Mouse (Mus musculus): ENCODE data around the gene Galnt6. TPM values are rescaled to one million over a fixed set of nuclear protein-coding genes. Genes with fewer than 3 reads are reported as not detected.
A peak's percentile ranks its signal among the peaks of the same experiment; 100 is the strongest.

The Galnt6 gene
- polyA plus RNA-seq, 1 experiment from 2014 or later = 1.6 TPM

- H3K36me3 ChIP-seq (replicated peaks; ENCODE audit: insufficient read depth, low read length) = no peaks in the 10 kb centered on the region
- no peak overlapping the region for H3K9ac ChIP-seq (replicated peaks)
- TF ChIP-seq EP300 (IDR thresholded peaks at IDR 0.05; ENCODE audit: low read depth) (no peak), CTCF (IDR thresholded peaks at IDR 0.05; ENCODE audit: low read depth) (no peak)
- no peak overlapping the region for H3K27ac ChIP-seq (ENCODE audit: low read depth)
- ATAC-seq = no peak
- H3K4me3 ChIP-seq (ENCODE audit: low read depth, low read length) = no peak overlapping the region
- H3K4me1 ChIP-seq (ENCODE audit: insufficient read depth) = peaks cover 8% of the 10 kb centered on the region; the same call in 1 of the 2 replicates
- no peaks in the 10 kb centered on the region for H3K9me3 ChIP-seq (ENCODE audit: low read length)
- no peak overlapping the region for H3K4me2 ChIP-seq (ENCODE audit: low read depth, low read length)
- DNase-seq = no peak
- peaks cover 5% of the 10 kb centered on the region; the same call in 1 of the 2 replicates for H3K27me3 ChIP-seq (ENCODE audit: insufficient read depth, low read length)
- 50% methylated on average over 8 of the region's 8 CpGs for WGBS (ENCODE audit: insufficient replicate concordance)
Measured at GRCm38 (mm10) chr15:100708433-100709078, 20.6 kb downstream of the Galnt6 start.

- H3K4me2 ChIP-seq (ENCODE audit: low read depth, low read length) = no peak overlapping the region
- H3K9ac ChIP-seq (replicated peaks) = no peak overlapping the region
- H3K4me3 ChIP-seq (ENCODE audit: low read depth, low read length) = no peak overlapping the region
- WGBS (ENCODE audit: insufficient replicate concordance) = 37% methylated on average over 8 of the region's 8 CpGs
- H3K36me3 ChIP-seq (replicated peaks; ENCODE audit: insufficient read depth, low read length) = no peaks in the 10 kb centered on the region
- TF ChIP-seq CTCF (IDR thresholded peaks at IDR 0.05; ENCODE audit: low read depth) = no peak
- TF ChIP-seq EP300 (IDR thresholded peaks at IDR 0.05; ENCODE audit: low read depth) = no peak
- DNase-seq (peak; percentile 59), ATAC-seq (peak; percentile 68)
- H3K9me3 ChIP-seq (ENCODE audit: low read length) = no peaks in the 10 kb centered on the region
- H3K4me1 ChIP-seq (ENCODE audit: insufficient read depth) = peaks cover 8% of the 10 kb centered on the region; the same call in 1 of the 2 replicates
- H3K27me3 ChIP-seq (ENCODE audit: insufficient read depth, low read length) = peaks cover 5% of the 10 kb centered on the region; the same call in 1 of the 2 replicates
- H3K27ac ChIP-seq (ENCODE audit: low read depth) = no peak overlapping the region
Measured at GRCm38 (mm10) chr15:100706226-100706625, 22.9 kb downstream of the Galnt6 start.

GRCm38 (mm10) chr15:100705376-100705775 lies 23.8 kb downstream of the Galnt6 start:
- ATAC-seq (no peak), DNase-seq (no peak)
- Histone ChIP-seq H3K27ac (ENCODE audit: low read depth) (no peak overlapping the region), H3K36me3 (replicated peaks; ENCODE audit: insufficient read depth, low read length) (no peaks in the 10 kb centered on the region), H3K4me1 (ENCODE audit: insufficient read depth) (peaks cover 11% of the 10 kb centered on the region; the same call in 1 of the 2 replicates), H3K4me2 (ENCODE audit: low read depth, low read length) (no peak overlapping the region), H3K4me3 (ENCODE audit: low read depth, low read length) (no peak overlapping the region), H3K27me3 (ENCODE audit: insufficient read depth, low read length) (peaks cover 5% of the 10 kb centered on the region; the same call in 1 of the 2 replicates), H3K9me3 (ENCODE audit: low read length) (no peaks in the 10 kb centered on the region), H3K9ac (replicated peaks) (no peak overlapping the region)
- WGBS (ENCODE audit: insufficient replicate concordance) = 67% methylated on average over 1 of the region's 1 CpGs
- no peak for TF ChIP-seq CTCF (IDR thresholded peaks at IDR 0.05; ENCODE audit: low read depth)
- no peak for TF ChIP-seq EP300 (IDR thresholded peaks at IDR 0.05; ENCODE audit: low read depth)

GRCm38 (mm10) chr15:100703913-100704312 lies 25.3 kb downstream of the Galnt6 start:
- Histone ChIP-seq H3K9ac (replicated peaks) (no peak overlapping the region), H3K9me3 (ENCODE audit: low read length) (no peaks in the 10 kb centered on the region), H3K4me3 (ENCODE audit: low read depth, low read length) (no peak overlapping the region), H3K36me3 (replicated peaks; ENCODE audit: insufficient read depth, low read length) (no peaks in the 10 kb centered on the region), H3K27ac (ENCODE audit: low read depth) (no peak overlapping the region), H3K4me2 (ENCODE audit: low read depth, low read length) (no peak overlapping the region), H3K4me1 (ENCODE audit: insufficient read depth) (peaks cover 11% of the 10 kb centered on the region; the same call in 1 of the 2 replicates), H3K27me3 (ENCODE audit: insufficient read depth, low read length) (peaks cover 5% of the 10 kb centered on the region; the same call in 1 of the 2 replicates)
- no peak for ATAC-seq
- TF ChIP-seq EP300 (IDR thresholded peaks at IDR 0.05; ENCODE audit: low read depth) = no peak
- TF ChIP-seq CTCF (IDR thresholded peaks at IDR 0.05; ENCODE audit: low read depth) = no peak
- WGBS (ENCODE audit: insufficient replicate concordance) = 46% methylated on average over 17 of the region's 17 CpGs
- DNase-seq = no peak

- H3K27ac ChIP-seq (ENCODE audit: low read depth) = no peak overlapping the region
- no peaks in the 10 kb centered on the region for H3K9me3 ChIP-seq (ENCODE audit: low read length)
- H3K4me2 ChIP-seq (ENCODE audit: low read depth, low read length) = no peak overlapping the region
- H3K4me3 ChIP-seq (ENCODE audit: low read depth, low read length) = no peak overlapping the region
- no peak for ATAC-seq
- H3K9ac ChIP-seq (replicated peaks) = no peak overlapping the region
- H3K27me3 ChIP-seq (ENCODE audit: insufficient read depth, low read length) = peaks cover 5% of the 10 kb centered on the region; the same call in 1 of the 2 replicates
- 56% methylated on average over 6 of the region's 6 CpGs for WGBS (ENCODE audit: insufficient replicate concordance)
- H3K36me3 ChIP-seq (replicated peaks; ENCODE audit: insufficient read depth, low read length) = no peaks in the 10 kb centered on the region
- no peak for TF ChIP-seq CTCF (IDR thresholded peaks at IDR 0.05; ENCODE audit: low read depth)
- TF ChIP-seq EP300 (IDR thresholded peaks at IDR 0.05; ENCODE audit: low read depth) = no peak
- DNase-seq = no peak
- peaks cover 11% of the 10 kb centered on the region; the same call in 1 of the 2 replicates for H3K4me1 ChIP-seq (ENCODE audit: insufficient read depth)
Measured at GRCm38 (mm10) chr15:100701856-100702255, 27.3 kb downstream of the Galnt6 start.

GRCm38 (mm10) chr15:100701108-100701507 lies 28.1 kb downstream of the Galnt6 start:
- Histone ChIP-seq H3K4me3 (ENCODE audit: low read depth, low read length) (no peak overlapping the region), H3K27ac (ENCODE audit: low read depth) (peak overlapping the region; percentile 29; the same call in 1 of the 2 replicates), H3K27me3 (ENCODE audit: insufficient read depth, low read length) (peaks cover 5% of the 10 kb centered on the region; the same call in 1 of the 2 replicates), H3K4me2 (ENCODE audit: low read depth, low read length) (no peak overlapping the region), H3K9ac (replicated peaks) (no peak overlapping the region; the same call in 1 of the 2 replicates), H3K4me1 (ENCODE audit: insufficient read depth) (peaks cover 7% of the 10 kb centered on the region; the same call in 1 of the 2 replicates), H3K9me3 (ENCODE audit: low read length) (no peaks in the 10 kb centered on the region), H3K36me3 (replicated peaks; ENCODE audit: insufficient read depth, low read length) (no peaks in the 10 kb centered on the region)
- DNase-seq = no peak
- TF ChIP-seq CTCF (IDR thresholded peaks at IDR 0.05; ENCODE audit: low read depth) (no peak), EP300 (IDR thresholded peaks at IDR 0.05; ENCODE audit: low read depth) (no peak)
- 34% methylated on average over 10 of the region's 10 CpGs for whole genome bisulfite sequencing (ENCODE audit: insufficient replicate concordance)
- 0 out of 2 replicates have a peak, but pooled peaks have one; percentile 20 for ATAC-seq

Measured in liver, postnatal 0 days (tissue).